Mouse (Mus musculus): ENCODE measurements around the gene Thrb.

Gene Thrb

GRCm38 (mm10) chr14:18022351-18022750, 362.3 kb downstream of the Thrb start:
- DNase-seq (ENCODE audit: low read depth in 1 of 2, low spot score in 2 of 2) = no peak

DNA sequence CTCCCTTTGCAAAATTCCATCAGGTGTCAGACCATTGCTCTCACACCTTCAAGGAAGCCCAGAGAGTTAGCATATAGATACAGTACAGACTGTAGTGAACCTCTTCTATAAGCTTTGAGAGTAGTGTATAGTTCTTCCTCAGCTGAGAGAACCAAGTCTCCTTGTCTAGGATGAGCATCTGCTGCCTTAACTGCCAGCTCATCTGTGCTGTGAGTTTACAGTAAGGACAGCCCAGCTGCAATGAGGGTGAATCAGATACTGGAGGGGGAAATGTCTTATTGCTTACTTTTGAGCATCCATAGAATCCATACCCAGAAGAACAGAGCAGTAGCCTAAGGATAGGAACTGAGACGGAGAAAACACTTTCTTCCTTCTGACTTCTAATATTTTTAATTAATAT, 367.8 kb downstream of the Thrb start:
- DNase-seq (ENCODE audit: low read depth in 1 of 2, low spot score in 2 of 2) = no peak

- DNase-seq (ENCODE audit: low read depth in 1 of 2, low spot score in 2 of 2) = no peak
Measured at GRCm38 (mm10) chr14:18029181-18029932, 369.3 kb downstream of the Thrb start.

DNA sequence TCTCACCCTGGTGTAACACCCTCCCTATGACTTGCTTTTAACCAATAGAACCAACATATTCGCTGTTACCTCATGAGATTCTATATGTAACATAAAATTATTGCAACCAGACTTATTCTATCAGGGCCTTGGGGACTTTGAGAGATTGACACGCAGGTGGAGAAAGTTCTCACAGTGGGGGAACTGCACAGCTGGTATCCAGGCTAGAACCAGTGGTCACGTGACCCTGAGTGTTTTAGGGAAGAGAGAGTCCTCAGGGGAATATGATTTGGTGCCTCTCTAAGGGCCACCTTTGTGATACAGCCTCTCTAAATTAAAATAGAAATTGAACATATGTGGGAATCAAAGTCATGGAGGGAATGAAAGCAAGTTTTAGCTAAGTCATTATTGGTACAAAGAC, 371.9 kb downstream of the Thrb start:
- DNase-seq (ENCODE audit: low read depth in 1 of 2, low spot score in 2 of 2) = no peak

DNA sequence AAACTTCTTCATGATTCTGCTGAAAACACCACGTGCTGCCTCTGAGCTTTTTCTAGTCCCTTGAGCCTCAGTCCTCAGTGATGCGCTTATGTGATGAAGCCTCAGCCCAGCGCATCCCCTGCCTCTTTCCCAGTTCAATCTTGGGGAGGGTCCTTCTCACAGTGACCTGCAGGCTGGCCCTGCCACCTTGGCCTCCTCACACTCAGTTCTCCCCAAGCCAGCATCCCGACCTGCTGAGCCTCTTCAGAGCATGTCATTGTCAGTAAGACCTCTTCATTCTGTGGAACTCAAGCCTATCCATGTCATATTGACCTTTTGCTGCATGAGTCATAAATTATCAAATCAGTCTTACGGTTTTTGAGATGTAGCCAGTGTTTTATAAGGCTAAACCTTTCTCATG, 376.5 kb downstream of the Thrb start:
- DNase-seq (ENCODE audit: low read depth in 1 of 2, low spot score in 2 of 2) = no peak

DNA sequence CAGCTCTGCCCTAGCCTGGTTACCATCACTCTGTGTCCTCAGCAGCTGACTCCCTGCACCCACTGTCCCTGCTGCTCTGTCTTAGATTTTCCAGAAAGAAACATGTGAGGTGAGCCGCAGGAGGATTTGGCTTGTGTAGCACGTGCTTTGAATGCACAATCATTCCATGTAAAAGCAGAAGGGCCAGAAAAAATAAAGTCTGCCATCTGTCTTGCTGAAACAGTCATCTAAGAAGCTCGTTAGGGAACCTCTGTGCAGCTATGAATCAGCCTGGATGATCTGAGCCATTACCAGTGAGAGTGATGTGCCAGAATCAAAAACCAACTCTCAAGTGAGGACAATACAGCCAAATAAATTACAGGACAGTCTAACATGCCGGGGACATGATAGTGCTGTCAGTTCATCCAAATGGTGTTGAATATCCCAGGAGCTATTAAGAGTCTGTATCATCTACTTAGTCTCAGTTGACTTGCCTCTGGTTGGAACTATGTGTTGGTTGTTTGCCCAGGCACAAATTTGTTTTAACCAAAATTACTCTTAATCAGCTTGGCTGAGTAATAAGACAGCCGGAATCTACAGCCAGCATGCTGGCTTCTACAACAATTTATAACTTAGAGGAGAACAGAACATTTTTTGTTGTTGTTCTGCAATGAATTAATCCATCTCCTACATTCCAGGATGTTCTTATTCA, 402.2 kb downstream of the Thrb start:
- DNase-seq (ENCODE audit: low read depth in 1 of 2, low spot score in 2 of 2) = no peak
